Mouse (Mus musculus): ENCODE results near the gene Slc9a8. TPM values are rescaled to one million over a fixed set of nuclear protein-coding genes. Genes with fewer than 3 reads are reported as not detected.

Slc9a8 gene
- polyA plus RNA-seq, 2 experiments from 2014 or later, result 42.4 to 75.1 TPM

DNA sequence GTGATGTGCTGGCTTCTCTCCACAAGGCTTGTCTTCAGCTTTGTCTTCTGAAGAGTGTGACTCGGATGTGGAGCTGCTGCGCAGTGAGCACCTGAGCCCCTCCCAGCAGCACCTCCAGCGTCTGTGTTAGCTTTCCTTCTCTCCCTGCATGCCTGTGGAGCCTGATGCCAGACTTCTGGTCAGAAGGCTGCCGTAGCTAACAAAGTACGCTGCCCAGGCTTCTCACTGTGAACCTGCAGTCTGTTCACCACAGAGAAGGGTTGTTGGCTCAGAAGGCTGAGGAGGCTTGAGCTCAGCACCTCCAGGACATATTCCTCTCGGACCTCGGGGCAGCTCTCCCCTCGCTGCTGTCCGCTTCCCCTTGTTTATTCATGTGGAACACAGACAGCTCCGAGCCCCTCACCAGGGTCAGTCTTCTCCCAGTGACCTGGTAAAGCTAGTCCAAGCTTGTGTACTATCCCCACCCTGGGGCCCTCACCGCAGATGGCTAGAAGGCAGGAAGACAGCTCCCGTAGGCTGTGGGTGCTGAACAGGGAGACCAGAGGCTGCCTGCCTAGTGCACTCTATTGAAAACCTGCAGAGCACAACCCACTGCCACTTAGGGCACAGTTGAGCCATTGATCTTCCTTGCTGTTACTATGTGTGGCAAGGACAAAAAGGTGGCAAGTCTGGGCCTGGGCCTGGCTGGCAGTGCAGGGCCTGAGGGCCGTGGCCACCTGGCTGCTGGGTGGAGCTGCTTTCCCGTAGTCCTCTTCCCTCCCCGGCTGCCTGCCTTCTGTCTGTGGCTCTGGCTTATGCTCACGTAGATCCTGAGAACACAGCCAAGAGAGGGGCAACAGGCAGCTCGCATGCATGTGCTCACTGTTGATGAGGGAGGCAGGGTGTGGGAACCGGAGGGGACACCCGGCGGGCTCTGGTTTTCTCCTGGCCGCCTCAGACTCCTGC, 28.1 kb downstream of the Slc9a8 start:
- ATAC-seq, result no peak

DNA sequence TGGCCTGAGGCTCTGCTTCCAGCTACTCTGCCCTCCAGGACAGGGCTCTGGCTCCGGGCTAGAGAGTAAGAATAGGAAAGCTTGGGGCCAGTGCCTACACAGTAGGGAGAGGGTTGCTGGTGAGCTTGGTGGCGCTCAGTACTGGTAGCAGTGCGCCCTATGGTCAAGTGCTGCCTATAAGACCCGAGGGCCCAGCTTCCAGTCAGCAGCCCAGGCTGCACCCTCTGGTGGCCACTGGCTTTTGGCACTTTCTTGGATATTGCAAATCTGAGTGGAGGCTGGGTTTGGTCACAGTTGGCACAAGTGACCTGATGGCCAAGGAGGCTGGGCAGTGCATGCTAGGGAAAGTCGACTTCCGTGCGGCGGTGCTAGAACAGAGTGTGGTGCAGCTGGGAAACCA, 29.1 kb downstream of the Slc9a8 start:
- no peak for ATAC-seq

DNA sequence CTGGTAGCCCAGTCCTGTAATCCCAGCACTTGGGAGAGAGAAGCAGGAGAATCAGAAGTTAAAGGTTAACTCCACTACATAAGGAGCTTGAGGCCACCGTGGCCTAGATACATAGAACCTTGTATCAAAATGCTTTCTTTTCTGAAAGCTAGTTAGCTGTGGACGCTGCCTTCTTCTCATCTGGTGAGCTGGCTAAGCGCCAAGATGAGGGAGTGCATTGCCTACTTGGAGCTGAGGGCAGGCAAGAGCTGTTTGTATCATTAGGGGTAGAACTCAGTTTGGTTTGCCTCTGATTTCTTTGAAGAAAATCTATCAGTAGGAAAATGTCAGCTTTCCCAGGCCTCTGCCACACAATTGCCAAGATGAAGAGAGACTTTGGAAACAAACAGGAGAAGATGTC, 32.3 kb downstream of the Slc9a8 start:
- ATAC-seq, result no peak

DNA sequence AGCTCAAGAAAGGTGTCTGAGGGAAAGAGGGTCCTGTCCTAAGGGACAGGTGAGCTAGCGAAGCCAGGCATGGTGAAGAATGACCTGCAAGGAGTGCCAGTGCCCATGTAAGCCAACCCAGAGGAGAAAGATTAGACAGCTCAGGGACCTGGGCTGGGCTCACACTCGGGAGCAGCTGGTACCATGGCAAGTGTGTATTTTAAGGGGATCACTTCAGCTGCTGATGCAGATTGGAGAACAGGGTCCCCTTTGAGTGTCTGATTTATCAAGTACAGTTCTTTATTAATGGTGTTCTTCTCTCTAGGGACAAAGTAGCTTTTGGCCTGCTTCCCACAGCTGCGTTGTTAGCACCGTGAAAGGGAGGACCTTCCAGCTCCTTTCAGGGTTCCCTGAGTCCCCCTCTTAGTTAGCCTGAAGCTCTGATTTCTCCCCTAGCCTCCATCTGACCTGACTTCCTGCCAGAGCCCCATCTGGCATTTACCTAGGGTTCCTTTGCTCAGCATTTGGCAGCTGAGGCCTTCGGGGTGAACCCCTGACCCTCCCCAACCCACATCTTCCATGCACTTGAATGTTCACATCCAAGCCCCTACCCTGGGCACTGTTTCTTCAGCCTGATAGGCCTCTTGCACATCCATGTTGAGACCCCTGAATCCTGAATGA, 35.0 kb downstream of the Slc9a8 start:
- no peak for ATAC-seq

DNA sequence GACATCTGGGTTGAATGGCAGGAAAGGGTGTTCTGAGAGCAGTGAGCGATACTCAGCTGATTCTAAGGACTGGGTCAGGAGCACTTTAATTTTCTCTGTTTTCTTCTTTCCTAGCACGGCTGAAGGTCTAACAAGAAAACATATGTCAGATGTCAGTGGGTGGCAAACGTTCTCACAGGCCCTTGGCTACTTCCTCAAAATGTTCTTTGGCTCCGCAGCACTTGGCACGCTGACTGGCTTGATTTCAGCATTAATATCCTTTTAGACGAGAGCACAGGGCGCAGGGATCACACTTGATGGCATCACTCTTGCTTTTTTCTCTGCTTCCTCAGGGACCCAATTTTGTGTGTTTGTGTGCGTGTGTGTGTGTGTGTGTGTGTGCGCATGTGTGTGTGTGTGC, 35.7 kb downstream of the Slc9a8 start:
- ATAC-seq, result no peak

DNA sequence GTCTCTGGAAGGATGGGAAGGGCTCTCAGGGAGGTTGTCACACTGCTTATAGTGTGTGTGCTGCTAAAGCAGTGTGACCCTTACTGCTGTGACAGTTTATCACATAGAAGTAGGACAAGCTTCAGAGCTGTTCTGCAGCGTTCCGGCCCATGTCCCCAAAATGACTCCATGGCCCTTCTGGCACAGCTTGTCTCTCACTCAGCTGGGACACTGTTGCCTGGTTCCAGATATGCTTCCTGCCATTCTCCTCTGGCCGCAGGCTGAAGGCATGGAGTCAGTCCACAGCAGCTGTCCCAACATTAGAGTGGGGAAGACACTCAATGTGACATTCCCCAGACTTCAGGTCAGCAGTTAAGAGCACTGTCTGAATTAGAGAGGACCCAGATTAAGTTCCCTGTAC, 37.0 kb downstream of the Slc9a8 start:
- ATAC-seq, result no peak

DNA sequence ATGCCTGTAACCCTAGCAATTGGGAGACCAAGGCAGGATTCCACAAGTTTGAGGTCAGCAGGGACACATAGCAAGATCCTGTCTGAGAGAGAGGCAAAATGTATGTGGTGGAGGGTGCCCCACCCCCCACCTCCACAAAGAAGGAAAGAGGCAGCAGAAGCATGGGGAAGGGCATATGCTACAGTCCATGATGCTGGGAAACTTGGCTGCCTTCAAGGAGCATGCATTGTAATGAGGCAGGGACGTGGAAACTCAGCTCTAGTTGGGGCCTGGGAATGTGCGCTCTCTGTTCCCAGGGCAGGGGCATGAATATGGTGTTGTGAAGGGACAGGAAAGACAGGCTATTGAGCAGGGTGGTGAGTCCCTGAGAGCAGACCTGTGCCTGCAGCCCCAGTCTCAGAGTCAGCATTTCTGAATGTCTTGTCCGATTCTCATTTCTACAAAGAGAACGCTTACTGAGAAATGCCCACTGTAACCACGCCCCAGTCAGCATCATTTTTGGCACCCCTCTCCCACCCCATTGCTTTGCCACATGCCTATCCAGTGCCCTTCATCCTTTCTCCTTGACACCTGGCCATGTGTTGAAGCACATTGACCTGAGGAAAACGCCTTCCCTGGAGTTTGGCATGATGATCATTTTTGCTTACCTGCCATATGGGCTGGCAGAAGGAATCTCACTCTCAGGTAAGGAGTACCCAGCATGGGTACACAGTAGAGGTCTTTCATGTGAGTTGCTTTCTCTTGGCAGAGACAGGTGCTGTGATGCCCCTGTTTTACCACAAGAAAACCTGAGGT, 37.8 kb downstream of the Slc9a8 start:
- no peak for ATAC-seq

DNA sequence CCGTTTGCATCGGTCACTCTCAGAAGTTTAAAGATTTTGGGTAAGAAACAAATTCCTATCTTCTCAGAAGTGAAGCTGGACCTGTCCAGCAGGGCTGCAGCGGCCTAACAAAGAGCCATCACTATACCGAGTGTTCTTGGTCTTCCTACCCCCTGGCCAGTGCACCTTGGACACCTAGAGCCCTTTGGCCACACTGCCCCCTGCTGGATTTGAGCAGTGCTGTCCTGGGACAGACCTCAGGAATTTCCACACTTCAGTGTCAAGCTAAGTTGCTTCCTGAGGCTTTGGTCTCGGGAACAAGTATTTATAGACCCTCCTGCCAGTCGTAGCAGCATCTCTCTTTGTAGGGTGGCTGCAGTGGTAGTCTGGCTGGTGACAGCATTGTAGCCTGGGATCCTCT, 41.4 kb downstream of the Slc9a8 start:
- ATAC-seq, result no peak

DNA sequence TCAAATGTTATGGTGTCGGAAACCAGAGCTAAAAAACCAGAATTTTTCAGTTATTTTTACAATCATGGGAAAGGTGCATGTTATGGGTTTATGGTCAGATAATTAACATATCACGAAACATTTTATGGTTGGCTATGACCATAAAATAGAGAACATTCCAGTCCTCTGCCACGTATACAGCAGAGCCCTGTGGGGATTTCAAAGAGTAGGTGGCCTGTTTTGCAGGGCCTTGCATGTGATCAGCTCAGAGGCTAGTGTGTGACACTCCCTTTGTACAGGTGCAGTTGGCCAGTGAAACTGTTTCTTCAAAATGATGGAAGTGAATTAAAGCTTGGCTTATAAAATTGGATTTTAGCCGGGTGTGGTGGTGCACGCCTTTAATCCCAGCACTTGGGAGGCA, 42.3 kb downstream of the Slc9a8 start:
- no peak for ATAC-seq

DNA sequence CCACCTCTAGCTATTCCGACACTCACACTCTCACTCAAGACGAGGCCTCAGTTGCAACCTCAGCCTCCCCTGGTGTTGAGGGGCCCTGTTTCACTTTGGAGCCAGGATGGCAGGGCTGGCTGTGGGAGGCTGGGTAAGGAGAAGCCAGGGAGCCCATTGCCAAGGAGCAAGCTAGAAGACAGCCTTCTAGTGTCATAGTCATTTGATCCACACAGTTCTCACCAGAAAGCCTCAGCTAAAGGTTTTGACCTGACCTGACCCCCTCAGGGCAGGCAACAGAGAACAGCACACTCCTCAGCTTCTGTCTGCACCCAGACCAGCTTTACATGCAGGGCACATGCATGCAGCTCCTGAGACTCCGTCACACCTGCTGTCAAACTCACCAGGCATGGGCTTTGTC, 44.4 kb downstream of the Slc9a8 start:
- ATAC-seq, result no peak

DNA sequence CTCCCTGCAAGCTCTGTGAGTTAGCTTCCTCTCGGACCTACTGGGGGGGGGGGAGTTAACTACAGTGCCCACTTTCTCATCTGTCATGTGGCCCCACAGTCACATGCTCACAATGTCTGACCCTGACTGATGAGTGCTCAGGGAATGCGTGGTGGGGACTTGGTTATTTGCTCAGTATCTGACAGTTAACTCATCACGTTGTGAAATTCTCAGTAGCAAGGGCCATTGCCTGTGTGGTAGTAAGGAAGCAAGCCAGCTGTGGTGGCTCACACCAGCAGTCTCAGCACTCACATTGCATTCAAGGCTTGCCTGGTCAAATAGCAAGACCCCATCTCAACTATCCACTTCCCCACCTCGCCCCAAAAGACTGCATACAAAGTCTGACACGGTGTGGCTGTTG, 45.7 kb downstream of the Slc9a8 start:
- no peak for ATAC-seq

DNA sequence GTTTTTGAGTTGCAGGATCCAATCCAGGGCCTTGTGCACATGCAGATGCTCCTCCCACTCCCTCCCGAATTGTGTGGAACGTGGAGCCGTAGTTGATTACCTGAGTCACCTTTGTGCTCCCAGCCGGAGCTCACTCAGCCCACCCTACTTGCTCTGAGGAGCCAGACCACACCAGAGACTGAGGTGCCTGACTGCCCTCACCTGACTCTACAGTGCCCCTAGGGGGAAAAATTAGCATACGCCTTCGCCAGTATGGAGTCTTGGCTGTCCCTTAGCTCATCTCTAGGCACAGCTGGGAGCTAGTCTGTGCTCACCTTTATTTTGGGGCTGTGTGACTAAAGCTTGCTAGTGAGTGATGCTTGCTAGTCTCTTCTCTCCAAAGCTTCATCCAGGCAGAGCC, 46.9 kb downstream of the Slc9a8 start:
- ATAC-seq, result no peak

DNA sequence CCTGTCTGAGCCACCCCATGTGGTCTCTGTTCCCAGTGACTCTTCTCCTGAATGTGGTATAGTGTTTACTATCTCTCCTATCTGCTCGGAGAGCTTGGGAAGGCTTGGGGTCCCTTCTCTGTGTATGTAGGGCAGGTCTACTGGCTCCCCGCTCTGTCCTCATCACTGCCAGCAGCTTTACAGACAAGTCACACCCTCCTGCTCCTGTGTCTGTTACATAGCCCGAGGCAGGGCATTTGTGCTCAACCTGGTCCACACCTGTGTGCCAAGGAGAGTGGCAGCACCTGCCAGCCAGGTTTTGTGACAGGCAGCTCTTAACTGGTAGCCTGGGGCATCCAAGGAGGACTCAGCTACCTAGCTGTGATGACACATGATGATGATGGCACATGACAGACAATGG, 49.1 kb downstream of the Slc9a8 start:
- ATAC-seq, result no peak

DNA sequence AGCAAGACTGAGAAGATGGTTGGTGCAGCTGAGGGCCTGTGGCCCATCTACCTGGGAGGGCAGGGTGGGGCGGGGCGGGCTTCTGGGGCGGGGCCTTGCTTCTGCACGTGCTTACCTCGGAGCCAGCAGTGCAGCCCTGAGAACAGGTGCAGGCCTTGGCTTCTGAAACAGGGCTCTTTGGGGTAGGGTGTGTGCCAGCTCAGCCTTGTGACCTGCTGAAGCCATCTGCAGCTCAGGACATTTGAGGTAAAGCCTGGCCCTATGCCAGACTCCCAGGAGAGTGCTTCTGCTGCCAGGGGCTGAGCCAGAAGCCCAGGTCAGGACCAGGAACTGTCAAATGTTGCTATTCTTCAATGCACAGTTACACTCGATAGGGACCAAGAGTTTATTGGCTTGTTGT, 50.1 kb downstream of the Slc9a8 start:
- ATAC-seq, result no peak

DNA sequence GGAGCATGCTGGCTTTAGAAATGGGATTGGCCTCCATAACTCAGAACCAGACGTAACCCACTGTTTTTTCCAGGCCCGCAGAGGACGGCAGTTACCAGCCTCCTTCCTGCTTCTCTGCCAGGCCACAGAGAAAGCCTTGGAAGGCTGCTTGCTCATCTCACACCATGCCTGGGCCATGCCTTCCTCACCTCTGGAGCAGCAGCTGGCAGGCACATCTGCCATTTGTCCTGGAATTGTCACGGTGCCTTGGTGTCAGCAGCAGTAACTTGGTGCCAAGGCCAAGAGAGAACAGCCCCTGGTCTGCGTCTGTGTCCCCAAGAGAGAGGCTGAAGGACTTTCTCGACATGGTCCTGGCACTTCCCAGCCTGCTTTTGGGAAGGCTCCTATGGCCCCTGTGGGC, 52.7 kb downstream of the Slc9a8 start:
- no peak for ATAC-seq

DNA sequence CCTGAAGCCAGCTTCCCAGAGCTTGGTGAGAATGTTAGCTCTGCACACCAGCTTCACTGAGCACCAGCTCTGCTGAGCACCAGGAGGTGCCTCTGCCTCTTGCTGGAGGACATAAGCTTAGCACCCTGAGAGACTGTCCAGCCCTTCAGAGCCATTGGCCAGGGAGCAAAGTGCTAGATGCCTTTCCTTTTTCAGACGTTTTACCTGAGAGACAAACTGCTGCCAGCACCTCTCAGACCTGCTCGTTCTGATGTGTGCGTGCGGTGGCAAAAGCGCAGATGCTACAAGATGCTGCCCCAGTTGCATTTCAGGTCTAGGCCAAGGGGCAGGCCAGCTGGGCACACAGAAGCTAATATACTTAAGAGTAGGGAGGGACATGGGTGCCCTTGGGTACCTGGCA, 54.1 kb downstream of the Slc9a8 start:
- no peak for ATAC-seq

DNA sequence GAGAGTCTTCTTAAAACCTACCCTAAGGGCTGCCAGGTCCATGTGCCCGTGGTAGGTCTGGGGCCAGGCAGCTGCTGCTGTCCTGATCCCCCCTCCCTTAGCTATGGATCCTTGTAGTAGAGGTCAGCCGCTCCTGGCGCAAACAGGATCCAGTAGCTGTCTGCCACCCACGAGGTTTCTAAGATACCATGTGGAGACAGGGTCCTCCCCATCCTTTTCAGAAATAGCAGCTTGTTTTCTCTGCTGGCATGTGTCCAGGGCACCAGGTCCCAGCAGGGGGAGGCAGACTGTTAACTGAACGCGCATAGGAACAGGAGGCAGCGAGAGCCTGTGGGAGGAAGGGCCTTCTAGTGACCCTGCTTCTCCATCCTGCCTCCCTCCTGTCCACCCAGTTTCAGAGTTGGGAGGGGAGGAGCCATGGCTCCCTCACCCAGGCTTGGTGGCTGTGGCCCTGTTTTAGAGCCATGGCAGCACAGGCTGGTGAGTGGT, 54.7 kb downstream of the Slc9a8 start:
- no peak for ATAC-seq

DNA sequence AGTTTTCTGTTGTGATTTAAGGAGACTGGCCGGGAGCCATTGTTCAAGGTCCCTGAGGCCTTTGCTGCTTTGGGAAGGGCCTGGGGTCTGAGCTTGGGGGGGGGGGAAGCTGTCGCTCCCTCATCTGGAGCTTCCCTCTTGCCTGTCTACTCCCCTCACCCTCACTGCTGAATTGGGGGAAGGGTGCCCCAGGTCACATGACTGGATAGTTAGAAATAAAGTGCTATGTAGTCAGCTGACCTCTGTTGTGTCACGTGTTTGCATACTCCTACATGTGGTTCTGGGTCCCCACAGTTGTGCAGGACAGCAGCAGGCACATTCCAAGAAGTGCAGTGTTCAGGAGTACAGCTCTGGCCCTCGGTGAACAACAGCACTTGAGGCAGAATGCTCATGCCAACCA, 55.2 kb downstream of the Slc9a8 start:
- no peak for ATAC-seq

DNA sequence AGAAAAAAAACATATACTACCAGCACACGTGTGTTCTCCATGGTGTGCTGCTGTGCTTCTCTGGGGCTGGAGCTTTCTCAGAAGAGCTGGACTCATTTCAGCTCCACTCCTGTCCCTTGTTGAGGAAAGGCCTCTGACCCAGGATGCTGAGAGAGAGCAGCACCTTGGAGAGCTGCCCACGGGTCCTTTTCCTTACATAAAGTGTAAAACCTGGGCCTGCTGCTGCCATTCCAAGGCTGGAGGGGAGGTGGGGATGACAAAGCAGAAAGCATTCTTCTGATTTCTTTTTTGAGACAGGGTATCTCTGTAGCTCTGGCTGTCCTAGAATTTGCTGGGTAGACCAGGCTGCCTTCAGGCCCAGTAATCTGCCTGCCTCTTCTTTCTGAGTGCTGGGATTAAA, 56.6 kb downstream of the Slc9a8 start:
- ATAC-seq, result no peak

DNA sequence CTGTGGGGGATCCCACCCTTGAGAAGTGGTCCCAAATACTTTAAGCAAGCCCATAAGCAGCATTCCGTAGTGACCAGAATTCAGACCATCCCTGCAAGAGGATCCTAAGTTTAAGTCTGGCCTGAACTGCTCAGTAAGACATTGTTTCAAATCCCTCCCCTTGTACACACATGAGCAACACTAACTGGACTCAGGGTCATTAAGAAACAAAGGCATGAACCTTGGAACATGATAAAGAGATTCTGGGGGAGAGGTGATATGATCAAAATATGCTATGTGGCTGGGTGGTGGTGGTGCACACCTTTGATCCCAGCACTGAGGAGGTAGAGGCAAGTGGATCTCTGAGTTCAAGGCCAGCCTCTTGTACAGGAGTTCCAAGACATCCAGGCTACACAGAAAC, 58.0 kb downstream of the Slc9a8 start:
- no peak for ATAC-seq

DNA sequence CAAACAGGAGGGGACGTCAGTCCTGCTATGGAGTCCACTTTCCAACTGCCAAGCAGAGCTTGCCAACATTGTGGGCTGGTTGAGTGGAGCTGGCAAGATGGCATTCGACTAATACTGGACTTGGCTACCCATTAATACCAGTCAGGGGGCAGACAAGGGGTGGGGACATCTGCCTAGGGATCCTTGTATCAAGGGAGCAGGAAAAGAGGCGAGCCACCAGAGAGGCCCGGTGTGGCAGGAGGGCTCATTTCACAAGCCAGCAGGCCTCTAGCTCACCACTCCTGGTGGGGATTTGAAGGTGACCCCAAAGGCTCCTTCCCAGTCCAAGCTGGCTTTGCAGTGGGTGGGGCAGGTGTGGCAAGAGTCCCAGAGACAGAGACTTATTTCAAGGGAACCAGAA, 61.2 kb downstream of the Slc9a8 start:
- ATAC-seq, result no peak

DNA sequence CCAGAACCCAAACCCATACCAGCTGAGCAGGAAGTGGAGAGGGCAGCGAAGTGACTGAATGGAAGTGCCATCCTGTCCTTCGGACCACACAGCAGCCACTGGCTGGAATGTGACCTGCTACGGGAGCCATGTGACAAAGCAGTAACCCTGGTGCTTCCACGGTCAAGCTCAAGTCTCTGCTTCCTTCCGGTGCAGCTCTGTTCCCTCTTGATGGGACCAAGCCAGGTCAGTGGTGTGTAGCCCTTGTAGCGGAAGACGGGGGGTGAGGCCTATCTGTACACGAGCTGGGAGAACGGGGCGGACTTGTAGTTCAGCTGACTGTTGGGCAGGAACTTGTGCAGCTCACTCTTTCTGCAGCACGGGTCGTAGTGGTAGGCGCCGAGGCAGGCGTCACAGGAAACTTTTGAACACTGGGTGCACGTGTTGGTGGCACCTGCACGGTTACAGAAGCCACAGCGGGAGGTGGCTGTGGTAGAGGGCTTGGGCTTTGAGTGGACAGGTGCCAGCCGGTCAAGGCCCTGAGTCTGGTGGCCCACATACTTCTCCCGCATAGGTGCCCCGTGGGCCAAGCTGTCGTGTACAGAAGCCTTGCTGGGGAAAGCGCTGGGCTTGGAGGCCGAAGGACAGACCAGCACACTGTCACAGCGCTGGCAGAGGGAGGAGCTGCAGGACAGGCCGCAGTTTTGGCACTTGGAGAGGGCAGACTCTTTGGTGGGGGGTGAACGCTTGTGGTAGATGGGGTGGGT, 61.7 kb downstream of the Slc9a8 start:
- ATAC-seq, result no peak

Measured in CD4-positive, CD25-positive, alpha-beta regulatory T cell, adult 4 months (primary cell).